Mouse (Mus musculus) small intestine, adult 2 months (tissue): ENCODE data around the gene Cacul1. TPM values are rescaled to one million over a fixed set of nuclear protein-coding genes. Genes with fewer than 3 reads are reported as not detected.

Experiments
- H3K27ac ChIP-seq: fragments of 200-500 bp; 2 replicates; pipeline ENCODE4 v1.5.1; 2012; ENCODE audit warnings: low read depth, low read length, control low read depth, inconsistent platforms; ENCODE audit not compliant: insufficient read depth
- H3K27me3 ChIP-seq: fragments of 200-500 bp; 2 replicates; pipeline ENCODE4 v1.6.1; 2012; ENCODE audit warnings: mild to moderate bottlenecking, moderate library complexity, low read length, inconsistent platforms; ENCODE audit not compliant: control insufficient read depth, insufficient read depth
- H3K36me3 ChIP-seq: fragments of 200-500 bp; 2 replicates; pipeline ENCODE4 v1.6.1; 2012; ENCODE audit warnings: mild to moderate bottlenecking, low read length, control low read depth, inconsistent platforms; ENCODE audit not compliant: control insufficient read depth, insufficient read depth
- H3K4me1 ChIP-seq: fragments of 200-500 bp; 2 replicates; pipeline ENCODE4 v1.6.1; 2012; ENCODE audit warnings: low read length, inconsistent platforms, mixed read lengths; ENCODE audit not compliant: control insufficient read depth, insufficient read depth, insufficient read length
- H3K4me3 ChIP-seq: fragments of 200-500 bp; 2 replicates; pipeline ENCODE4 v1.5.1; 2012; ENCODE audit warnings: low read depth, mild to moderate bottlenecking, control low read depth, inconsistent platforms, low read length, moderate library complexity
- CTCF ChIP-seq: fragments of 200-500 bp; IDR thresholded peaks from 2 replicates; pipeline ENCODE4 v1.5.1; 2012; ENCODE audit warnings: low read depth, mild to moderate bottlenecking, control low read depth, inconsistent platforms, low read length, moderate library complexity, mixed read lengths; ENCODE audit not compliant: insufficient replicate concordance, insufficient read length; ENCODE audit errors: extremely low read depth
- POLR2A ChIP-seq: fragments of 200-500 bp; IDR thresholded peaks from 2 replicates; pipeline ENCODE4 v1.6.1; 2012; ENCODE audit warnings: low read depth, mild to moderate bottlenecking, control low read depth, inconsistent platforms, low read length, moderate library complexity
- WGBS: fragments of 180-500 bp; shearing (Covaris S2); methylation state at CpG from one replicate; pipeline ENCODE4 v1.1.7; 2018; 5-methylcytosine and 5-hydroxymethylcytosine counted together
- polyA plus RNA-seq: library from polyadenylated mRNA; depleted of rRNA; stranded (reverse); fragments of >200 nt; gene quantifications from 2 replicates; pipeline ENCODE4 v1.2.3, GENCODE M21; 2012; rRNA removed

The Cacul1 gene
- polyA plus RNA-seq, 1 experiment: 12.0 TPM

- no peaks in the 10 kb centered on the region for H3K36me3 ChIP-seq
- TF ChIP-seq CTCF (no peak), POLR2A (no peak)
- H3K27me3 ChIP-seq: no peaks in the 10 kb centered on the region
- H3K4me1 ChIP-seq: no peaks in the 10 kb centered on the region
- no peak overlapping the region for H3K27ac ChIP-seq
- no peak overlapping the region for H3K4me3 ChIP-seq
Measured at GRCm38 (mm10) chr19:60500209-60500608, 80.6 kb downstream of the Cacul1 start.

DNA sequence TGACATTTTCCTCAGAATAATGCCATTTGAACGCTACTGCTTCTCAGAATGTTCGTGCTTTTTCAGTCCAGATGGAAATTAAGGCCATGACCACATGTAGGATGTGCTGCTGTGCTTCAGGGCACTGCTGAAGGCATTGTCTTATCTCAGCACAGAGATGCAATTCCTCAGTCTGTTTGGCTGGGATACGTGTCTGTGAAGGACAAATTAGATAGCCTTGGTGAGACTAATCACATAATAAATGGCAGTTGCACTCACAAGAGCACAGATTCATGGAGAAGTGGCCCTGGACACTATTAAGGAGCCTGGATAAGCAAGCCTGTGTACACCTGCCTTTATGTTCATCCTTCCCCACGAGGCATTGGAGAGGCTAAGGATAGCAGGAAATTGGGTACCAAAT, 83.7 kb downstream of the Cacul1 start:
- Histone ChIP-seq H3K4me1 (no peaks in the 10 kb centered on the region), H3K27ac (no peak overlapping the region), H3K4me3 (no peak overlapping the region), H3K36me3 (no peaks in the 10 kb centered on the region), H3K27me3 (no peaks in the 10 kb centered on the region)
- 68% methylated on average over 4 of the region's 4 CpGs for WGBS
- TF ChIP-seq POLR2A (no peak), CTCF (no peak)

GRCm38 (mm10) chr19:60495772-60496171, 85.1 kb downstream of the Cacul1 start:
- Histone ChIP-seq H3K4me1 (no peaks in the 10 kb centered on the region), H3K27ac (no peak overlapping the region), H3K4me3 (no peak overlapping the region), H3K27me3 (no peaks in the 10 kb centered on the region), H3K36me3 (no peaks in the 10 kb centered on the region)
- TF ChIP-seq POLR2A: no peak
- no peak for TF ChIP-seq CTCF
- 54% methylated on average over 3 of the region's 3 CpGs for WGBS

DNA sequence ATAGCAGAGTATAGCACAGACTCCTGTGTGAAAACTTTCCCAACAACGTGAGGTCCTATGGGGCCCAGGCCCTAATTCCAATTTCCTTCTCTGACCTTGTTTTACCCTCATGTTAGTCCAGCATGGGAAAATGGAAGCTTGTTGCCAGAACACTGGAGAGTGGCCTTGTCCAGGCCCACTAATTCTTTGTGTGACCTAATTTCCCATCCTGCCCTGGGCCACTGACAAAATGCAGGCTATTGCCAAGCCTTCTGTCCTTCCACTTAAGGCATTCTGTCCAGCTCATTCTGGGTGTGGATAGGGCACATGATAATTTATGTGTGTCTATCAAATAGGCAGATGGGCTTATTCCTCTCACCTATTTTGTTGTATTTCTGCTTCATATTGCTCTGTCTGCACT, 91.3 kb downstream of the Cacul1 start:
- no peak overlapping the region for H3K27ac ChIP-seq
- H3K4me1 ChIP-seq: no peaks in the 10 kb centered on the region
- H3K4me3 ChIP-seq: no peak overlapping the region
- no peaks in the 10 kb centered on the region; the same call in 1 of the 2 replicates for H3K27me3 ChIP-seq
- 74% methylated on average over 1 of the region's 1 CpGs for WGBS
- H3K36me3 ChIP-seq: no peaks in the 10 kb centered on the region
- TF ChIP-seq CTCF (no peak), POLR2A (no peak)

DNA sequence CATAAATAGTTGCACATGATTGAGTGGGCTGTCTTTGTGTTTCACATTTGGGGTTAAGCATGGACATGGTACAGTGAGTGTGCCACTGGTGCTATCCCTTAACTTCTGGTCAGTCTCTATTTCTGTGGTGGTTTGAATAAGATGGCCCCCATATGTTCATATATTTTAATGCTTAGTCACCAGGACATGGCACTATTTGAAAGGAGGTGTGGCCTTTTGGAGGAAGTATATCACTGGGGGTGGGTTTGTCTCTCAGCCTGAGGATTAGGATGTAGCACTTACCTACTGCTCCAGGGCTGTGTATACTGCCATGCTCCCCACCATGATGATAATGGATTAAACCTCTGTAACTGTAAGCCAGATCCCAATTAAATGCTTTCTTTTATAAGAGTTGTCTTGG, 95.6 kb downstream of the Cacul1 start:
- Histone ChIP-seq H3K27me3 (no peaks in the 10 kb centered on the region; the same call in 1 of the 2 replicates), H3K36me3 (no peaks in the 10 kb centered on the region), H3K27ac (no peak overlapping the region), H3K4me1 (no peaks in the 10 kb centered on the region), H3K4me3 (no peak overlapping the region)
- TF ChIP-seq POLR2A (no peak), CTCF (no peak)

GRCm38 (mm10) chr19:60478859-60479258, 102.0 kb downstream of the Cacul1 start:
- 19% methylated on average over 1 of the region's 1 CpGs for WGBS
- Histone ChIP-seq H3K27me3 (no peaks in the 10 kb centered on the region), H3K27ac (no peak overlapping the region), H3K36me3 (no peaks in the 10 kb centered on the region), H3K4me3 (no peak overlapping the region), H3K4me1 (no peaks in the 10 kb centered on the region)
- TF ChIP-seq CTCF: no peak
- TF ChIP-seq POLR2A: no peak

DNA sequence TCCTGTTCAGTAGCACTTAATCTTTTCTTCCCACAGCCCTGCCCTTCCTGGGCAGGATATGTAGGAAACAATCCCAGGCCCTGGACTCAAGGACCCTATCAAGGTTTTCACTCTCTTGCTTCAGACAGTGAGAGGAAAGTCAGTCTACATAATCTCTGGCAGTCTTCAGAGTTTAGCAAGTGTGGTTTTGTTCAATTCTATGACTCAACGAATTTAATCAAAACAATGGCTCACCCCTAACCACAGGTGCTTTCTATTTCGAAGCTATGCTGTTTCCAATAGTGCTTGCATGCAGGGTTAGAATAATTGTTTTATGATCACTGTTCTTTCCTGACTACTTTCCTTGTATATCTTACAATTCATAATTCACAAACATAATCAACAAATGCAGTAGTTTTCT, 103.0 kb downstream of the Cacul1 start:
- no peaks in the 10 kb centered on the region for H3K27me3 ChIP-seq
- no peaks in the 10 kb centered on the region for H3K4me1 ChIP-seq
- 32% methylated on average over 2 of the region's 2 CpGs for WGBS
- no peak overlapping the region for H3K4me3 ChIP-seq
- TF ChIP-seq POLR2A (no peak), CTCF (no peak)
- no peaks in the 10 kb centered on the region for H3K36me3 ChIP-seq
- H3K27ac ChIP-seq: no peak overlapping the region

Other genes with a start within 250 kb of the Cacul1 start
- not detected in 2 replicates for gene Prlhr, start 112.7 kb downstream of the Cacul1 start, polyA plus RNA-seq
- gene Nanos1, start 175.0 kb upstream of the Cacul1 start, polyA plus RNA-seq: 0.28 and 0.48 TPM in 2 replicates
- gene Eif3a, start 209.6 kb upstream of the Cacul1 start, polyA plus RNA-seq: 4.4 and 8.5 TPM in 2 replicates
- gene Fam45a, start 230.6 kb upstream of the Cacul1 start, polyA plus RNA-seq: 1.5 and 1.7 TPM in 2 replicates